Mouse (Mus musculus): ENCODE measurements around the gene Olfr1366. TPM values are rescaled to one million over a fixed set of nuclear protein-coding genes. Genes with fewer than 3 reads are reported as not detected.

The Olfr1366 gene
- polyA plus RNA-seq, 1 experiment, result 0.02 TPM

DNA sequence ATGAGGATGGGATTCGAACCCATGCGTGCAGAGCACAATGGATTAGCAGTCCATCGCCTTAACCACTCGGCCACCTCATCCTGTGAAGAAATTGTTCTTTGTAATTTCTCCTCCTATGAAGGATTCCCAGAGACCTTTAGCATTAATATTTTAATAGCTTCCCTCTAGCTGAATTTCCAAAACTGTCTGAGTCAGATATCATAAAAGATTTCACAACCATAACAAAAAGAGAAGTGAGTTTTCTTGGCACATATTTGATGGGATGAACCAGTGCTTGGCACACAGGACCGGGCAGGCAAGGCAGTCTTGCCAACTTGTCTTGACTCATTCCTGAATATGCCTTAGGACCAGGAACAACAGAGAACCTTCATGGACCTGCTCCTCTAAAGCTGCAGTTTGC is 49.8 kb downstream of the Olfr1366 start:
- Histone ChIP-seq H3K27me3 (ENCODE audit: control insufficient read depth, insufficient read depth, insufficient read length) (no peaks in the 10 kb centered on the region), H3K4me3 (ENCODE audit: insufficient read depth, poor library complexity, severe bottlenecking) (no peak overlapping the region), H3K36me3 (ENCODE audit: control insufficient read depth, insufficient read depth) (no peaks in the 10 kb centered on the region), H3K79me3 (ENCODE audit: low read depth) (no peaks in the 10 kb centered on the region), H3K79me2 (ENCODE audit: control insufficient read depth, insufficient read depth) (no peaks in the 10 kb centered on the region), H3ac (ENCODE audit: control insufficient read depth, insufficient read length, low read depth) (no peak overlapping the region)
- TF ChIP-seq MYOD1 (IDR thresholded peaks at IDR 0.05; ENCODE audit: control insufficient read depth, insufficient read length, low read depth), result no peak
- no peak for TF ChIP-seq MYOG (IDR thresholded peaks at IDR 0.05; ENCODE audit: control insufficient read depth, extremely low read depth, insufficient read length)

DNA sequence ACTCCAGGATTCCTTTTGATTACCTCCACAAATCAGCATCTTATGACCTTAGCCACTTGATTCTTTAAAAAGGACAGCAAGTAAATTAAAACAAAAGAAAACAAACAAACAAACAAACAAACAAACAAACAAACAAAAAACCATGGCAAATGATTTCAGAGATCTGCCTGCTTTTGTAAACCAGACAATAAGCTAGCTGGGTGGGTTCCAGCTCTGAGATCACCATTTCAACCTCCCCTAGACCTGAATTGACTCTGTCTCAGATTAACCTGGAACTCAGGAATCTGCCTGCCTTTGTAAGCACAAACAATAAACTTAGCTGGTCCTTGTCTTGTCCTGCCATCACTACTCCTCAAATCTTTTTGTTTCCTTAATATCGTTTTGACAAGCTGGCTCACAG is 55.7 kb downstream of the Olfr1366 start:
- Histone ChIP-seq H3K27me3 (ENCODE audit: control insufficient read depth, insufficient read depth, insufficient read length) (no peaks in the 10 kb centered on the region), H3K36me3 (ENCODE audit: control insufficient read depth, insufficient read depth) (no peaks in the 10 kb centered on the region), H3K79me3 (ENCODE audit: low read depth) (no peaks in the 10 kb centered on the region), H3ac (ENCODE audit: control insufficient read depth, insufficient read length, low read depth) (no peak overlapping the region), H3K79me2 (ENCODE audit: control insufficient read depth, insufficient read depth) (no peaks in the 10 kb centered on the region), H3K4me3 (ENCODE audit: insufficient read depth, poor library complexity, severe bottlenecking) (no peak overlapping the region)
- no peak for TF ChIP-seq USF1 (IDR thresholded peaks at IDR 0.05; ENCODE audit: low read depth)
- no peak for TF ChIP-seq FOSL1 (IDR thresholded peaks at IDR 0.05; ENCODE audit: insufficient read depth, low read length, poor library complexity, severe bottlenecking)
- TF ChIP-seq MAX (IDR thresholded peaks at IDR 0.05), result no peak
- no peak for TF ChIP-seq MYOD1 (IDR thresholded peaks at IDR 0.05; ENCODE audit: control insufficient read depth, insufficient read length, low read depth)
- TF ChIP-seq CTCF (IDR thresholded peaks at IDR 0.05; ENCODE audit: control insufficient read depth, insufficient read depth, insufficient read length), result no peak
- TF ChIP-seq MYOG (IDR thresholded peaks at IDR 0.05; ENCODE audit: control insufficient read depth, extremely low read depth, insufficient read length), result no peak
- no peak for TF ChIP-seq CEBPB (IDR thresholded peaks at IDR 0.05; ENCODE audit: low read depth)

Other genes starting within 250 kb of the Olfr1366 start
- gene Gpx6, start 230.7 kb downstream of the Olfr1366 start, polyA plus RNA-seq (2012; fragmentation: generic; extraction: Trizol), result not detected
- gene Olfr1367, start 195.9 kb downstream of the Olfr1366 start, polyA plus RNA-seq (2012; fragmentation: generic; extraction: Trizol), result not detected
- 3.1 TPM for gene Zscan12, start 180.0 kb downstream of the Olfr1366 start, polyA plus RNA-seq (2012; fragmentation: generic; extraction: Trizol)
- gene Zkscan3, start 140.1 kb downstream of the Olfr1366 start, polyA plus RNA-seq (2012; fragmentation: generic; extraction: Trizol), result 10.2 TPM
- gene Pgbd1, start 101.8 kb downstream of the Olfr1366 start, polyA plus RNA-seq (2012; fragmentation: generic; extraction: Trizol), result 0.20 TPM
- 3.5 TPM for gene Zscan26, start 89.1 kb downstream of the Olfr1366 start, polyA plus RNA-seq (2012; fragmentation: generic; extraction: Trizol)
- gene Nkapl, start 74.3 kb downstream of the Olfr1366 start, polyA plus RNA-seq (2012; fragmentation: generic; extraction: Trizol), result 0.02 TPM
- gene Zkscan4, start 63.9 kb downstream of the Olfr1366 start, polyA plus RNA-seq (2012; fragmentation: generic; extraction: Trizol), result not detected
- gene Gm10065, start 63.4 kb downstream of the Olfr1366 start, polyA plus RNA-seq (2012; fragmentation: generic; extraction: Trizol), result not detected
- gene AK157302, start 47.6 kb downstream of the Olfr1366 start, polyA plus RNA-seq (2012; fragmentation: generic; extraction: Trizol), result 0.23 TPM
- 22.1 TPM for gene Gm11273, start 41.4 kb downstream of the Olfr1366 start, polyA plus RNA-seq (2012; fragmentation: generic; extraction: Trizol)
- 0.97 TPM for gene Zkscan8, start 11.7 kb downstream of the Olfr1366 start, polyA plus RNA-seq (2012; fragmentation: generic; extraction: Trizol)
- gene Olfr1535, start 17.1 kb upstream of the Olfr1366 start, polyA plus RNA-seq (2012; fragmentation: generic; extraction: Trizol), result not detected
- not detected for gene Olfr1364, start 39.0 kb upstream of the Olfr1366 start, polyA plus RNA-seq (2012; fragmentation: generic; extraction: Trizol)
- not detected for gene Olfr1362, start 71.2 kb upstream of the Olfr1366 start, polyA plus RNA-seq (2012; fragmentation: generic; extraction: Trizol)
- 0.01 TPM for gene Olfr11, start 99.7 kb upstream of the Olfr1366 start, polyA plus RNA-seq (2012; fragmentation: generic; extraction: Trizol)
- gene Olfr1361, start 120.6 kb upstream of the Olfr1366 start, polyA plus RNA-seq (2012; fragmentation: generic; extraction: Trizol), result not detected
- not detected for gene Olfr1360, start 134.6 kb upstream of the Olfr1366 start, polyA plus RNA-seq (2012; fragmentation: generic; extraction: Trizol)
- gene Olfr1359, start 155.3 kb upstream of the Olfr1366 start, polyA plus RNA-seq (2012; fragmentation: generic; extraction: Trizol), result not detected
- 9.1 TPM for gene Hist1h2bl, start 173.3 kb upstream of the Olfr1366 start, polyA plus RNA-seq (2012; fragmentation: generic; extraction: Trizol)
- 15.6 TPM for gene Hist1h2ai, start 173.6 kb upstream of the Olfr1366 start, polyA plus RNA-seq (2012; fragmentation: generic; extraction: Trizol)
- 15.6 TPM for gene Hist1h3h, start 174.9 kb upstream of the Olfr1366 start, polyA plus RNA-seq (2012; fragmentation: generic; extraction: Trizol)
- 3.4 TPM for gene Hist1h2bm, start 179.2 kb upstream of the Olfr1366 start, polyA plus RNA-seq (2012; fragmentation: generic; extraction: Trizol)
- gene Hist1h4j, start 192.3 kb upstream of the Olfr1366 start, polyA plus RNA-seq (2012; fragmentation: generic; extraction: Trizol), result 2.9 TPM
- 10.3 TPM for gene Hist1h4k, start 207.7 kb upstream of the Olfr1366 start, polyA plus RNA-seq (2012; fragmentation: generic; extraction: Trizol)
- 5.9 TPM for gene Hist1h2ak, start 211.0 kb upstream of the Olfr1366 start, polyA plus RNA-seq (2012; fragmentation: generic; extraction: Trizol)
- 3.8 TPM for gene Hist1h2bn, start 211.3 kb upstream of the Olfr1366 start, polyA plus RNA-seq (2012; fragmentation: generic; extraction: Trizol)
- 1.6 TPM for gene Hist1h1b, start 237.8 kb upstream of the Olfr1366 start, polyA plus RNA-seq (2012; fragmentation: generic; extraction: Trizol)
- gene Hist1h3i, start 240.6 kb upstream of the Olfr1366 start, polyA plus RNA-seq (2012; fragmentation: generic; extraction: Trizol), result 9.4 TPM
- 18.1 TPM for gene Hist1h2an, start 244.4 kb upstream of the Olfr1366 start, polyA plus RNA-seq (2012; fragmentation: generic; extraction: Trizol)
- 2.6 TPM for gene Hist1h2bp, start 244.7 kb upstream of the Olfr1366 start, polyA plus RNA-seq (2012; fragmentation: generic; extraction: Trizol)